Mouse (Mus musculus): ENCODE measurements around the gene Myo1f. TPM values are rescaled to one million over a fixed set of nuclear protein-coding genes. Genes with fewer than 3 reads are reported as not detected.

Myo1f gene
- total and polyA plus RNA-seq, 3 experiments: 2.3 to 3.2 (median 3.1) TPM

- no peak overlapping the region for H3K9ac ChIP-seq (ENCODE audit: low read depth, low read length)
- WGBS: 77% methylated on average over 3 of the region's 3 CpGs
- no peak overlapping the region for H3K27ac ChIP-seq
- no peaks in the 10 kb centered on the region for H3K79me2 ChIP-seq (replicated peaks; ENCODE audit: control insufficient read depth, insufficient read depth, low read length)
- H3K4me3 ChIP-seq: no peak overlapping the region
- no peaks in the 10 kb centered on the region for H3K4me1 ChIP-seq (ENCODE audit: control insufficient read depth, insufficient read depth, low read length)
- intact Hi-C loops (cut with DNase I): loop anchor here (1.0 kb wide), 1 partner anchor 100 kb away; no protein-coding TSS in a partner anchor
- DNase-seq: peak in 1 of 2 experiments; percentile 44
- no peak for TF ChIP-seq POLR2A (IDR thresholded peaks at IDR 0.05; ENCODE audit: insufficient read depth, low read depth, low read length)
- TF ChIP-seq EP300 (IDR thresholded peaks at IDR 0.05; ENCODE audit: insufficient read depth, low read depth, low read length): no peak
- TF ChIP-seq CTCF (IDR thresholded peaks at IDR 0.05): peak; percentile 91
- H3K36me3 ChIP-seq (ENCODE audit: control insufficient read depth, insufficient read depth, low read length): no peaks in the 10 kb centered on the region
- no peaks in the 10 kb centered on the region for H3K27me3 ChIP-seq (ENCODE audit: control insufficient read depth, insufficient read depth, low read length)
These were observed 16.3 kb upstream of the Myo1f start for GRCm38 (mm10) chr17:33539106-33539675.

DNA sequence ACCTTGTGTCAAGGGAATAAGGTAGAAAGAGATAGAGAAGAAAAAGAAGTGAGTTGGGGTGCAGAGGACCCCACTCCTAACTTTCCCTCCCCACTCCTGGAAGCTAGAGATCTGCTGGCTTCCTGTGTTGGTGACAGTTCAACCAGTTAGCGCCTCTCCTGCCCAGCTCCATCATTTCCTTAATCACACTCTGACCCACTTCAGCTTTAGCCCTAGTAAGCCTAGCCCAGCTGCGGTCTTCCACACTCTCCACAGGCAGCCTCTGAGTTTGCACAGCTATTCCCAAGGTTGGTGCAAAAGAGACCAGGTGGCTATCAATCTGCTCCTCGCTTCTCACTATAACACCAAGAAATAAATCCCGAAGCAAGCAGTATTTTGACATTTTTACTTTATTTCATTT lies 15.6 kb upstream of the Myo1f start:
- 93% methylated on average over 4 of the region's 4 CpGs for WGBS
- Histone ChIP-seq H3K4me1 (ENCODE audit: control insufficient read depth, insufficient read depth, low read length) (no peaks in the 10 kb centered on the region), H3K79me2 (replicated peaks; ENCODE audit: control insufficient read depth, insufficient read depth, low read length) (no peaks in the 10 kb centered on the region), H3K27me3 (ENCODE audit: control insufficient read depth, insufficient read depth, low read length) (no peaks in the 10 kb centered on the region), H3K36me3 (ENCODE audit: control insufficient read depth, insufficient read depth, low read length) (no peaks in the 10 kb centered on the region), H3K4me3 (no peak overlapping the region), H3K9ac (ENCODE audit: low read depth, low read length) (no peak overlapping the region), H3K27ac (no peak overlapping the region)
- no peak for TF ChIP-seq POLR2A (IDR thresholded peaks at IDR 0.05; ENCODE audit: insufficient read depth, low read depth, low read length)
- TF ChIP-seq CTCF (IDR thresholded peaks at IDR 0.05): no peak
- no peak for TF ChIP-seq EP300 (IDR thresholded peaks at IDR 0.05; ENCODE audit: insufficient read depth, low read depth, low read length)
- intact Hi-C loops (cut with DNase I): loop anchor here (1.0 kb wide), 1 partner anchor 101 kb away; no protein-coding TSS in a partner anchor
- DNase-seq: no peak

DNA sequence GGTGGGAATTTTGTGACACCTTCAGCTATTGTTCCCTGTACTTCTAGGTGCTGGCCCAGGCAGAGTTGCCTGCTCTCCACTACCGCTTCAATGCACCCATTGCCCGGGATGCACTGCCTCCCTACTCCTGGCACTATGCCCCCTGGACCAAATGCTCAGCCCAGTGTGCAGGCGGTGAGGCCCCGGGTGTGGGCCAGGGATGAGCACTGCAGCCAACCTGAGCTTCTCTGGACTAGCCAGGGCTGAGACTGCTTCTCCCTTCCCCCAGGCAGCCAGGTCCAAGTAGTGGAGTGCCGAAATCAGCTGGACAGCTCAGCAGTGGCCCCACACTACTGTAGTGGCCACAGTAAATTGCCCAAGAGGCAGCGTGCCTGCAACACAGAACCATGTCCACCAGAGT lies 6.3 kb upstream of the Myo1f start:
- Histone ChIP-seq H3K9ac (ENCODE audit: low read depth, low read length) (no peak overlapping the region), H3K36me3 (ENCODE audit: control insufficient read depth, insufficient read depth, low read length) (no peaks in the 10 kb centered on the region), H3K27me3 (ENCODE audit: control insufficient read depth, insufficient read depth, low read length) (no peaks in the 10 kb centered on the region), H3K79me2 (replicated peaks; ENCODE audit: control insufficient read depth, insufficient read depth, low read length) (no peaks in the 10 kb centered on the region), H3K4me1 (ENCODE audit: control insufficient read depth, insufficient read depth, low read length) (no peaks in the 10 kb centered on the region), H3K4me3 (no peak overlapping the region), H3K27ac (no peak overlapping the region)
- no peak for DNase-seq
- TF ChIP-seq EP300 (IDR thresholded peaks at IDR 0.05; ENCODE audit: insufficient read depth, low read depth, low read length) (no peak), POLR2A (IDR thresholded peaks at IDR 0.05; ENCODE audit: insufficient read depth, low read depth, low read length) (no peak), CTCF (IDR thresholded peaks at IDR 0.05) (no peak)
- 94% methylated on average over 6 of the region's 6 CpGs for WGBS
- intact Hi-C loops (cut with DNase I): no loop called here

DNA sequence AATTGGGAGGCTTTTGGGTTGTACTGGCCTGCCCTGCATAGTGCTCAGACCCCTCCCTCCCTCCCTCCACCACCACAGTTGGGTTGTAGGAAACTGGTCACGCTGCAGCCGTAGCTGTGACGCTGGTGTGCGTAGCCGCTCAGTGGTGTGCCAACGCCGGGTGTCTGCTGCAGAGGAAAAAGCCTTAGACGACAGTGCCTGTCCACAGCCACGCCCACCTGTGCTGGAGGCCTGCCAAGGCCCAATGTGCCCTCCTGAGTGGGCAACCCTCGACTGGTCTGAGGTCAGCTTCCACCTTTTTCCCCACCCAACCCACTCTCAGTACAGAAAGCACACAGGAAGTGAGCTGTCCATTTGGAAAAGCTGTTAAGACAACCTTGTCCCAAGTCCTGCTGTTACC lies 5.1 kb upstream of the Myo1f start:
- Histone ChIP-seq H3K4me3 (no peak overlapping the region), H3K4me1 (ENCODE audit: control insufficient read depth, insufficient read depth, low read length) (no peaks in the 10 kb centered on the region), H3K27ac (no peak overlapping the region), H3K36me3 (ENCODE audit: control insufficient read depth, insufficient read depth, low read length) (no peaks in the 10 kb centered on the region), H3K9ac (ENCODE audit: low read depth, low read length) (no peak overlapping the region), H3K27me3 (ENCODE audit: control insufficient read depth, insufficient read depth, low read length) (no peaks in the 10 kb centered on the region), H3K79me2 (replicated peaks; ENCODE audit: control insufficient read depth, insufficient read depth, low read length) (no peaks in the 10 kb centered on the region)
- no peak for DNase-seq
- TF ChIP-seq POLR2A (IDR thresholded peaks at IDR 0.05; ENCODE audit: insufficient read depth, low read depth, low read length): no peak
- no peak for TF ChIP-seq EP300 (IDR thresholded peaks at IDR 0.05; ENCODE audit: insufficient read depth, low read depth, low read length)
- TF ChIP-seq CTCF (IDR thresholded peaks at IDR 0.05): no peak
- intact Hi-C loops (cut with DNase I): no loop called here
- 65% methylated on average over 10 of the region's 10 CpGs for WGBS

- Histone ChIP-seq H3K4me1 (ENCODE audit: control insufficient read depth, insufficient read depth, low read length) (no peaks in the 10 kb centered on the region), H3K9ac (ENCODE audit: low read depth, low read length) (no peak overlapping the region), H3K79me2 (replicated peaks; ENCODE audit: control insufficient read depth, insufficient read depth, low read length) (no peaks in the 10 kb centered on the region), H3K4me3 (no peak overlapping the region), H3K36me3 (ENCODE audit: control insufficient read depth, insufficient read depth, low read length) (no peaks in the 10 kb centered on the region), H3K27me3 (ENCODE audit: control insufficient read depth, insufficient read depth, low read length) (no peaks in the 10 kb centered on the region), H3K27ac (no peak overlapping the region)
- intact Hi-C loops (cut with DNase I): no loop called here
- WGBS: 92% methylated on average over 4 of the region's 4 CpGs
- DNase-seq: no peak
- TF ChIP-seq EP300 (IDR thresholded peaks at IDR 0.05; ENCODE audit: insufficient read depth, low read depth, low read length) (no peak), POLR2A (IDR thresholded peaks at IDR 0.05; ENCODE audit: insufficient read depth, low read depth, low read length) (no peak), CTCF (IDR thresholded peaks at IDR 0.05) (no peak)
These were observed 3.4 kb upstream of the Myo1f start for GRCm38 (mm10) chr17:33552113-33552512.

DNA sequence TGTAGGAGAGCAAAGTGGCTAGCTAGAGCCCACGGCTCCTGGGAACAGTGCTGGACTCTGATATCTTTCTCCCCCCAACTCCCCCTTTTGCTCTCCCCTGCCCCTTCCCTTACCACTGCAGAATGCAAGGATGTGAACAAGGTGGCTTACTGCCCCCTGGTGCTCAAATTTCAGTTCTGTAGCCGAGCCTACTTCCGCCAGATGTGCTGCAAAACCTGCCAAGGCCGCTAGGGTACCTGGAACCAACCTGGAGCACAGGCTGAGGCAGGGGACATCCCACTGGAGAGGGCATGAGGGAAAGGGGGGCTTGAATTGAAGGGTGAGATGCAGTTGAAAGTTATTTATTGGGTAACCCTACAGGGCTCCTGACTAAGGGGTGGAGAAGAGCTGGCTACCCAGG lies 2.5 kb upstream of the Myo1f start:
- intact Hi-C loops (cut with DNase I): no loop called here
- no peak overlapping the region for H3K9ac ChIP-seq (ENCODE audit: low read depth, low read length)
- no peak overlapping the region for H3K27ac ChIP-seq
- no peaks in the 10 kb centered on the region for H3K79me2 ChIP-seq (replicated peaks; ENCODE audit: control insufficient read depth, insufficient read depth, low read length)
- no peak for DNase-seq
- no peaks in the 10 kb centered on the region for H3K4me1 ChIP-seq (ENCODE audit: control insufficient read depth, insufficient read depth, low read length)
- TF ChIP-seq POLR2A (IDR thresholded peaks at IDR 0.05; ENCODE audit: insufficient read depth, low read depth, low read length): no peak
- peak; percentile 65 for TF ChIP-seq CTCF (IDR thresholded peaks at IDR 0.05)
- TF ChIP-seq EP300 (IDR thresholded peaks at IDR 0.05; ENCODE audit: insufficient read depth, low read depth, low read length): no peak
- WGBS: 52% methylated on average over 4 of the region's 4 CpGs
- no peaks in the 10 kb centered on the region for H3K36me3 ChIP-seq (ENCODE audit: control insufficient read depth, insufficient read depth, low read length)
- no peak overlapping the region for H3K4me3 ChIP-seq
- H3K27me3 ChIP-seq (ENCODE audit: control insufficient read depth, insufficient read depth, low read length): no peaks in the 10 kb centered on the region

Data from heart, adult 2 months (tissue).